Mouse (Mus musculus) mesoderm, embryonic 11.5 days (tissue): Measurements from ENCODE around the gene Olfr449.
A peak's percentile ranks its signal among the peaks of the same experiment; 100 is the strongest.

Experiments used
- DNase-seq: peaks from one replicate; pipeline ENCODE4 v3.0.0-alpha.2; 2012; ENCODE audit warnings: low read depth, low spot score

Olfr449 gene

DNA sequence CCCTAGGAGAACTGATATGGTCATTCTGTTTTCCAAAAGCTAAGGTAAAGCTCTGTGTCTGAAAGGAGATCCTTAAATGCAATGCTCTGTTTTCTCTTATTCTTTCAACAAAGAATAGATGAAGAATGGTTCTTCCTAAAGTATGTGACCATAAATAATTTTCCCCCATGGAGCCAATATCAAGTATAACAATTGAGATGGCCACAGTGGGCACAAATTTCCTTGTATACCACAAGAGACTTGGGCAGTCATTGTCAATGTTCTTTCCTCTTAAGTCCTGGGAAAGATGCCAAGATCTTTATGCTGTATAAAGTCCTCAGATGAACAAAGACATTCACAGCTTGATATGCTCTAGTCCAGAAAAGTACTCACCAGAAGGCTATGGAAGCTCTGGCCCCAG, at the start of gene Olfr449:
Olfr449 (plus strand) TSS at position 301 of the 400 bp plus-strand sequence.
- no peak for DNase-seq

DNA sequence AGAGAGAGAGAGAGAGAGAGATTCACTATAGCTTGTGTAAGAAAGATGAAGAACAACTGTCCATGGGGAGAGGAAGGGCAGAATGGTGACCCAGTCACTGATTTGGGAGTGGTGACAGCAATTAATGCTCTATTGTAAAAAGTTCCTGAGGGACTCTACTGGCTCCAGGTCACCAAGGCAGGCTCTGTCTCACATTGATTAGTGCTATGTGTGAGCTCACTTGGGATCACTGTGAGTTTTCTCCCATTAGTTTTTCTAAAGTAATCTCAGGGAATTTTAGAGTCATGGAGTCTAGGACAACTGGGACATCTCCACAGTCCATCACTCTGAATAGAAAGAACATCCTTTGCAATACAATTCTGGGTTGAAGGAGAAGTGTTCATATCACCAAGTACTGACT, 49.4 kb upstream of the Olfr449 start, which contains the start of gene Olfr452:
Olfr452 (plus strand) TSS at position 301 of the 400 bp plus-strand sequence.
- DNase-seq = no peak

DNA sequence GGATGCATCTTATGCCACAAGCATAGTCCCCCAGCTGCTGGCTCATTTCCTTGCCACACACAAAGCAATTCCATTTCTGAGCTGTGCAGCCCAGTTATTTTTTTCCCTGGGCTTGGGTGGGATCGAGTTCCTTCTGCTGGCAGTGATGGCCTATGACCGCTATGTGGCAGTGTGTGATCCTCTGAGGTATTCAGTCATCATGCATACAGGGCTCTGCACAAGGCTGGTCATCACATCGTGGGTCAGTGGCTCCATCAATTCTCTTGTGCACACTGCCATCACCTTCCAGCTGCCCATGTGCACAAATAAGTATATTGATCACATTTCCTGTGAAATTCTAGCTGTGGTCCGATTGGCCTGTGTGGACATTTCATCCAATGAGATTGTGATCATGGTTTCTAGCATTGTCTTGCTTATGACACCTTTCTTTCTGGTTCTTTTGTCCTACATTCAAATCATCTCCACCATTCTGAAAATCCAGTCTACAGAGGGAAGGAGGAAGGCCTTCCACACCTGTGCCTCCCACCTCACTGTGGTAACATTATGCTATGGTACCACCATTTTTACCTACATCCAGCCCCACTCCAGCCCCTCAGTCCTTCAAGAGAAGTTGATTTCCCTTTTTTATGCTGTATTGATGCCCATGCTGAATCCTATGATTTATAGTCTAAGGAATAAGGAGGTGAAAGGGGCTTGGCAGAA, 43.8 kb upstream of the Olfr449 start:
- no peak for DNase-seq

DNA sequence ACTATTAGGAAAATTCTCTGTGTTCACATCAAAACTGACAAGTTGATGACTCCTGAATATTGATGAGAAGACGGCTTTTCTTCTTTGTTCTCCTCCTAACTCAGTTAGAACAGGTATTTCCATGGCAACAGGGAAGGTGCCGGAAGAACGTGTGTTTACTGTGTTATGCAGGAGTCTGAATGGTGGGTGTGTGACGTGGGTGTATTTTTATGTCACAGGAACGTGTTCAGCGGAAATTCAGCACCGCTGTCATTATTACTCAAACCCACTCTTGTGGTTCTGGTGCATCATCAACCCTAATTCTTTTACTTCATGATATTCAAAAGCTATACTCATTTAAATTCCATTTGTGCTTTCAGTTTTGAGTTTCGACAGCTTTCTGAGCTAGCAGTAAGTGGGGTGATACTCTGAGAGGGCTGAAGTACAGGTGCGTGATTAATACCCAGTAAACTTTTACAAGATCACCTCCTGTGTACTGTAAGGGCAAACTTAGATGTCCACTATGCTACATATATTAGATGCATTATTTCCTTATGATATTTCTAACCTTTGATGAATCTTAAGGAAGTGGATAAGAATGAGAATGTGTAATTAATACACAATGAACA, 43.1 kb upstream of the Olfr449 start:
- DNase-seq = no peak

DNA sequence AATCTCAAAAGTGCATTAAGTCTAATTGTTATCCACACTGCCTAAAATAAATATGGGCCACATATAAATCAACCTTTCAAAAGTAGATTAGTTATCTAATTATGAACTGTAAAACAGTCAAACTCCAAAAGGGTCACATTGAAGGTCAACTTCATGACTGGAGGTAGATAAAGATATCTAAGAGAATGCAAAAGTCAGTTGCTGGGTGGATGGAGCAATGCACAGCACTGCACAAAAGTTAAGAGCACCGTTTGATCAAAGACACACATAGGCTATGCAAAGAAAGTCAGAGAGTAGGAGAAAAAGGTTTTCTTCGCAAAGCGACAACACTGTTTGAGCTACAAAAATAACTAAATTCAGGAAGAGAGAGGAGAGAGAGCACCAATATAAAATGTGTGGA, 39.2 kb upstream of the Olfr449 start:
- no peak for DNase-seq

DNA sequence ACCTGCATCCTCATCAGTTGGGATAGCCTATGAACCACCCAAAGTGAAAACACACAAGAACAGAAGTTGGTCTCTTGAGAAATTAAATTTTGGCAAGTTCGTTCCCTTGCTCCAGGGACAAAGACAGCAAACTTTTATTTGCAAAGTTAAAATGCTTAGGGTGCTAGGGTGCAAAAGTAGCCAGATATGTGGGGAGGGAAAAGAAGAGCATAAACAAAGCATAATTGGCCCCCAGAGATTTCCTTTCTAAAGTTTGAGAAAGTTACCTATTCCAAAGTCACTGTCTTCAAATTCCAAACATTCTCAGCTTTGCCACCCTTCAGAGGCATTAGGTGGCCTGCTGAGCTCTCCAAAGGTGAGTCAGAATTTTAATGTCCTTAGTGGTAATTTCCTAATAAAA, 22.5 kb upstream of the Olfr449 start, which contains the start of gene Olfr450:
Olfr450 (plus strand) TSS at position 301 of the 400 bp plus-strand sequence.
- DNase-seq = no peak

DNA sequence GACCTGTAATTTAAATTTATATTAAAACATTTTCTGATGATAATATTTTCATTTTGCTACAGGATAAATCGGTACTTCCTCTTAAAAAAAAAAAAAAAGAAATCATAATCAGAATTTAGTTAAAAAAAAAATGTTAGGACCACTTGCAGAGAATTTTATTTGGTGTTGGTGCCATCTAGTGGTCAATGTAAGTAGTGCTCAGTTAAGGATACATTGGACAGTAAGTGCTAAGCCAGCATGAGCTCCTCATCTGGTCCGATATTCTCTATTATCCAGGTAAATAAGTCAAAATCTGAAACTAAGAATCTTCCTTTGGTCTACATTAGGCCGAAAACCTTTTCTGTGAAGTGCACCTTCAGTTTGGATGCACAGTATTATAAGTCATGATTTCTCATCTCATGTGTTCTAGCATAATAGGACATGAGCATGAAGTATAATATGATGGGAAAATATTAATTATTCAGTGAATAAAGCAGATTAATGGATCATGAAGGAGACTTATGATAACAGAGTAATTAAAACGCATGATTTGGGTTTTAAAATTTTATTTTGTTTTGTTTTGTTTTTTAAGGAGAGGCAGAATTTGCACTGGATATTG, 26.1 kb downstream of the Olfr449 start:
- DNase-seq = peak; percentile 79

DNA sequence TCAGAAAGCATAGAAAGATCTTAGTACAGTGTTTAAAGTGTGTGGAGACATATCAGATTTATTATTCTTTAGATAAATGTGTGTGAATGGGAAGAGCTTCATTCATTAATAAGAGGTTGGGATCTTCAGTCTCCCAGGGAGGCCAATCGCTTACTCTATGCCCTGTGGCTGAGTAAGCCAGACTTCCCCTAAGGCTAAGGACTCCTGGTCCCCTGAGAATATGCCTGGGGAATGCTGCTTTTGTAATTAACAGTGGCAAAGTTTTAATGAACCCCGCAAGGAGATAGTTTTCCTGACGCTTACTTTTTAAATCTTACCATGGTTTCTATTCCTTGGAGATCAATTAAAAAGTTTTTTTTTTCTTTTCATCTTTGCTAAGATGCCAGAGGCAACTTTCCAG, 35.5 kb downstream of the Olfr449 start:
- no peak for DNase-seq

DNA sequence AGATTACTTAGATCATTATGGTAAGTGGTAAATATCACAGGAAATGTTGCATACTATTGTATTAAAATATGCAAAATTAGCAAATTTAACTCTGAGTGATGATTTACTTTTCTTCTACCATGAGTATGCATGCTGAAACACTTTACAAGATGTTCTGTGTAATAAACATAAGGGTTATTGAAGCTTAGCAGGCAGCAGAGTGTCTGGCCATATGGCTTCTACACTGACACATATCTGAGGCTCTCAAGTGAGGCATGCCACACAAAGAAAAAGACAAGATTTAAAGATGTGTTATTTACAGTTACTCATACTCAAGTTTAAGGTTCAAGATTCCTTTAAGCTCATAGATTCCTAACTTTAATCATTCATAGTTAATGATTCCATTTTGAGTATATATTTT, 42.1 kb downstream of the Olfr449 start:
- DNase-seq = no peak
